Mouse (Mus musculus) testis, adult 2 months (tissue): ENCODE measurements around the gene Pgs1.

Experiments
- CTCF ChIP-seq: fragments of 200-500 bp; IDR thresholded peaks from 2 replicates; pipeline ENCODE4 v1.5.1; 2012; ENCODE audit warnings: low read depth, mild to moderate bottlenecking, inconsistent platforms, low read length, moderate library complexity; ENCODE audit not compliant: control insufficient read depth, insufficient read depth, insufficient replicate concordance
- POLR2A ChIP-seq: fragments of 200-500 bp; IDR thresholded peaks from 2 replicates; pipeline ENCODE4 v1.6.1; 2012; ENCODE audit warnings: low read depth, mild to moderate bottlenecking, inconsistent platforms, low read length, moderate library complexity; ENCODE audit not compliant: control insufficient read depth

- TF ChIP-seq CTCF (peak; percentile 23; the same call in 1 of the 2 replicates), POLR2A (no peak)
Observed at GRCm38 (mm10) chr11:118018328-118018727, 32.2 kb downstream of the Pgs1 start.
